Mouse (Mus musculus) myocyte (in vitro differentiated cells): ENCODE results near the gene Sowahb. TPM values are rescaled to one million over a fixed set of nuclear protein-coding genes. Genes with fewer than 3 reads are reported as not detected.

ENCODE experiments used
- H3K27me3 ChIP-seq: one replicate; pipeline ENCODE4 v1.6.1; 2011; ENCODE audit not compliant: control insufficient read depth, insufficient read depth, insufficient read length
- H3K36me3 ChIP-seq: one replicate; pipeline ENCODE4 v1.6.1; 2011; ENCODE audit not compliant: control insufficient read depth, insufficient read depth
- H3K4me2 ChIP-seq: one replicate; pipeline ENCODE4 v1.6.1; 2011; ENCODE audit warnings: low read depth, control low read depth
- H3K4me3 ChIP-seq: one replicate; pipeline ENCODE4 v1.5.1; 2011; ENCODE audit warnings: mild to moderate bottlenecking, control low read depth, moderate library complexity
- H3K79me2 ChIP-seq: one replicate; pipeline ENCODE4 v1.6.1; 2011; ENCODE audit not compliant: control insufficient read depth, insufficient read depth
- H3ac ChIP-seq: one replicate; pipeline ENCODE4 v1.6.1; 2011; ENCODE audit not compliant: control insufficient read depth, insufficient read length
- CEBPB ChIP-seq: IDR thresholded peaks from 2 replicates; pipeline ENCODE4 v1.6.1; 2011; ENCODE audit warnings: mild to moderate bottlenecking, moderate library complexity; ENCODE audit not compliant: poor library complexity, insufficient read depth, severe bottlenecking
- E2F4 ChIP-seq: IDR thresholded peaks from one replicate; pipeline ENCODE4 v1.6.1; 2011; ENCODE audit warnings: mild to moderate bottlenecking, control low read depth, moderate library complexity; ENCODE audit not compliant: insufficient read depth
- MAX ChIP-seq: IDR thresholded peaks from one replicate; pipeline ENCODE4 v1.6.1; 2011; ENCODE audit warnings: low read depth, mild to moderate bottlenecking, control low read depth
- MYOD1 ChIP-seq, 3 experiments: IDR thresholded peaks; one replicate each; pipeline ENCODE4 v1.6.1; 2011; ENCODE audit warnings: control low read depth in 2 of 3, low read depth in 2 of 3, mild to moderate bottlenecking in 2 of 3, moderate library complexity in 1 of 3; ENCODE audit not compliant: insufficient read length in 2 of 3, control insufficient read depth in 1 of 3
- MYOG ChIP-seq, 3 experiments: IDR thresholded peaks; one replicate each; pipeline ENCODE4 v1.6.1; 2011; ENCODE audit warnings: control low read depth in 2 of 3, low read depth in 2 of 3, mild to moderate bottlenecking in 2 of 3; ENCODE audit not compliant: insufficient read length in 2 of 3, control insufficient read depth in 1 of 3, insufficient read depth in 1 of 3
- POLR2A ChIP-seq: IDR thresholded peaks from one replicate; pipeline ENCODE4 v1.6.1; 2011; ENCODE audit warnings: low read depth, mild to moderate bottlenecking, control low read depth, moderate library complexity; ENCODE audit not compliant: insufficient read length
- POLR2AphosphoS2 ChIP-seq: IDR thresholded peaks from one replicate; pipeline ENCODE4 v1.6.1; 2011; ENCODE audit warnings: low read depth, control low read depth; ENCODE audit not compliant: insufficient read length
- REST ChIP-seq: IDR thresholded peaks from one replicate; pipeline ENCODE4 v1.6.1; 2011; ENCODE audit warnings: mild to moderate bottlenecking, control low read depth, moderate library complexity; ENCODE audit not compliant: insufficient read depth, insufficient read length
- SRF ChIP-seq: IDR thresholded peaks from one replicate; pipeline ENCODE4 v1.6.1; 2011; ENCODE audit warnings: low read depth; ENCODE audit not compliant: control insufficient read depth, insufficient read length
- TCF12 ChIP-seq: IDR thresholded peaks from one replicate; pipeline ENCODE4 v1.6.1; 2011; ENCODE audit warnings: mild to moderate bottlenecking, control low read depth; ENCODE audit not compliant: poor library complexity, insufficient read depth, severe bottlenecking
- TCF3 ChIP-seq: IDR thresholded peaks from one replicate; pipeline ENCODE4 v1.6.1; 2011; ENCODE audit warnings: low read depth, control low read depth; ENCODE audit not compliant: insufficient read length
- USF1 ChIP-seq: IDR thresholded peaks from one replicate; pipeline ENCODE4 v1.6.1; 2011; ENCODE audit warnings: low read depth, mild to moderate bottlenecking, control low read depth, moderate library complexity
- polyA plus RNA-seq: library from polyadenylated mRNA; unstranded; fragments of >200 nt; fragmentation: generic; extraction: Trizol; gene quantifications from one replicate; pipeline ENCODE4 v1.2.1, GENCODE M21; 2012; ENCODE audit warnings: missing spikeins

Gene Sowahb
- polyA plus RNA-seq, 1 experiment, result not detected

DNA sequence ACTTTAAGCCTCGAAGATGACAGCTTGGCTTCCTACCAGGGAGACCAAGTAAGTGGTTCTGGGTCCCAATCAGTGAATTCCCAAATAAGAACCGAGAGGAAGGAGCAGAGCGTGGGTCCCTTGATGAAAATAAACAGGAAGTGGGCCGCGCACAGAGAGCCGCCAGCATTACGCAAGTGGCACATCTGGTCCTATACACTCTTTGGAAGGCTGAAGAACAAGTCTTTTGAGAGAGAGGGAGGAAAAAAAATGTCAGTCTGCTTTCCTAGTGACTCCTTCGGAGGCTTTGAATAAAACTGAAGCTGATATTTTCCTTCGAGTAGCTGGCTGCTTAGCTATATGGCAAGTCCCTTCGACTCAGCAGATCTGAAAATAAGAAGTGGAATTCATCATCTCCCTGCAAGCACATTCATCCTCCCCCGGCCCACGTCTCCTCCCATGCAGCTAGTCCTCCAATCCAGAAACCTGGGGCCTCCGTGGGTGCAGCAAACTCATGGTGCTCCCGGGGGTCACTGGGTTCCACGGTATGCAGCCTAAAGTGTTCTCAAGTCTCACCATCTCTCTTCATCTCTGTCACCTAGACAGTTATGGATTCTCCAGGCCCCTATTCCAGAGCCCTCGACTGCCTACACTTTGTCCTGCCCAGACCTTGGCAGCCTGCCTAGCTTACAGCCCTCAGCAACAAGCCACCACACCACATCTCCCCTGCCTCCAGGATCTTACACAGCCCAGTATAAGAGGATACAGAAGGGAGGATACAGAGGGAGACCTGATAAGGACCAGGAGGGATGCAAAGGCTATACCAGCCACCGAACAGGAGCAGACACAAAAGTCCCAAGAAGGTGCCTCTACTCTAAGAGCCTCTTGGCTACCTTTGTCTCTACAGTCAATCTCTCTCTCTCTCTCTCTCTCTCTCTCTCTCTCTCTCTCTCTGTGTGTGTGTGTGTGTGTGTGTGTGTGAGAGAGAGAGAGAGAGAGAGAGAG lies 43.8 kb downstream of the Sowahb start:
- Histone ChIP-seq H3K27me3 (no peaks in the 10 kb centered on the region), H3K79me2 (no peaks in the 10 kb centered on the region), H3K4me3 (no peak overlapping the region), H3K36me3 (no peaks in the 10 kb centered on the region), H3ac (no peak overlapping the region), H3K4me2 (no peak overlapping the region)
- no peak for TF ChIP-seq E2F4
- TF ChIP-seq TCF12, result no peak
- TF ChIP-seq REST, result no peak
- TF ChIP-seq POLR2AphosphoS2, result no peak
- no peak for TF ChIP-seq MAX
- TF ChIP-seq SRF, result no peak
- TF ChIP-seq TCF3, result no peak
- TF ChIP-seq MYOD1 (IDR thresholded peaks at IDR 0.05; ENCODE audit: control insufficient read depth in 1 of 3, insufficient read length in 2 of 3, low read depth in 2 of 3), result no peak
- no peak for TF ChIP-seq CEBPB
- no peak for TF ChIP-seq USF1
- no peak for TF ChIP-seq MYOG (IDR thresholded peaks at IDR 0.05; ENCODE audit: control insufficient read depth in 1 of 3, insufficient read depth in 1 of 3, insufficient read length in 2 of 3, low read depth in 2 of 3)

DNA sequence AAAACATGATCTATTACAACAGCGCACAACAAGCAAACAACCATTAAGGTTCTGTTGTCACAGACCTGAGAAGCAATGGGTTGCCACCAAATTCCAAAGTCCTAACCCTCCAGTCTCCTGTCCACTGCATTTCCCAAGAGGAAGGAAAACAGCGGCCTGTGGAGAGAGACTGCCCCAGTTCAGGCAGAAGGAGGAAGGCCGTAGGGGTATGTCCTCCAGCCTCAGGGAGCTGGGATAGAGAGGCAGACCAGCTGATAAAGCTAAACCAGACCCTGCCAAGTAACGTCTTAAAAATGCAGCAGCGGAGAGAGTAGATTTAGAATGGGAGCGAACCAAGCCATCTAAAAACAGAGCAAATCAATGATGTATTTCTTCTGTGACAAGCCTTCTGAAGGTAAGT lies 44.8 kb downstream of the Sowahb start:
- no peak overlapping the region for H3ac ChIP-seq
- no peak overlapping the region for H3K4me2 ChIP-seq
- H3K79me2 ChIP-seq, result no peaks in the 10 kb centered on the region
- no peaks in the 10 kb centered on the region for H3K36me3 ChIP-seq
- H3K4me3 ChIP-seq, result no peak overlapping the region
- TF ChIP-seq TCF12 (no peak), POLR2AphosphoS2 (no peak), POLR2A (no peak), MYOG (IDR thresholded peaks at IDR 0.05; ENCODE audit: control insufficient read depth in 1 of 3, insufficient read depth in 1 of 3, insufficient read length in 2 of 3, low read depth in 2 of 3) (no peak), MYOD1 (IDR thresholded peaks at IDR 0.05; ENCODE audit: control insufficient read depth in 1 of 3, insufficient read length in 2 of 3, low read depth in 2 of 3) (no peak), USF1 (no peak), TCF3 (no peak), CEBPB (no peak), E2F4 (no peak), SRF (no peak), MAX (no peak), REST (no peak)
- H3K27me3 ChIP-seq, result no peaks in the 10 kb centered on the region

DNA sequence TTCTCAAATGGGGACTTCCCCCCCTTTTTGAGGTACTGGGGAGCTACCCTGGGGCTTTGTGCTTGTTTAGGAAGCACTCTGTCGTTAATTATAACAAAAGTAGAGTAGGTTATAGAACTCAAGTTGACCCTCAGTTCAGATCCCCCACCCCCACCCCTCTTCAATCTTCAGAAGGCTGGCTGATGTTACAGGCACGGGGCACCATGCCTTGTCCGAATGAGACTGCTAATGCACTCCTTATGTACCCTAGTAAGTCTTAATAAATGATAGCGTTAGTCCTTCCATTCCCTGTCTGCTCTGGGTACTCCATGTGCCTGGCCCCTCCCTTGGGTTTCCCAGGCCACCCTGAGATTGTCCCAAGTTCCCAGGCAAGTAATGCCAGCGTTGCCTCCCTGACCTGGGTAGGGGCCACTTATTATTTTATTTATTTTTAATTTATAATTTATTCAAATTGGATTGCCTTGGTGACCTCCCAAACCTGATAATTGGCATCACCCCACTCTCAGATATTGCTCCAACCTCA lies 46.3 kb downstream of the Sowahb start:
- Histone ChIP-seq H3K4me3 (no peak overlapping the region), H3K27me3 (no peaks in the 10 kb centered on the region), H3ac (no peak overlapping the region), H3K36me3 (no peaks in the 10 kb centered on the region), H3K79me2 (no peaks in the 10 kb centered on the region), H3K4me2 (peak overlapping the region; percentile 31)
- TF ChIP-seq TCF3 (no peak), SRF (no peak), MYOD1 (IDR thresholded peaks at IDR 0.05; ENCODE audit: control insufficient read depth in 1 of 3, insufficient read length in 2 of 3, low read depth in 2 of 3) (no peak), MAX (no peak), REST (no peak), MYOG (IDR thresholded peaks at IDR 0.05; ENCODE audit: control insufficient read depth in 1 of 3, insufficient read depth in 1 of 3, insufficient read length in 2 of 3, low read depth in 2 of 3) (no peak), E2F4 (no peak), CEBPB (no peak), USF1 (no peak)

DNA sequence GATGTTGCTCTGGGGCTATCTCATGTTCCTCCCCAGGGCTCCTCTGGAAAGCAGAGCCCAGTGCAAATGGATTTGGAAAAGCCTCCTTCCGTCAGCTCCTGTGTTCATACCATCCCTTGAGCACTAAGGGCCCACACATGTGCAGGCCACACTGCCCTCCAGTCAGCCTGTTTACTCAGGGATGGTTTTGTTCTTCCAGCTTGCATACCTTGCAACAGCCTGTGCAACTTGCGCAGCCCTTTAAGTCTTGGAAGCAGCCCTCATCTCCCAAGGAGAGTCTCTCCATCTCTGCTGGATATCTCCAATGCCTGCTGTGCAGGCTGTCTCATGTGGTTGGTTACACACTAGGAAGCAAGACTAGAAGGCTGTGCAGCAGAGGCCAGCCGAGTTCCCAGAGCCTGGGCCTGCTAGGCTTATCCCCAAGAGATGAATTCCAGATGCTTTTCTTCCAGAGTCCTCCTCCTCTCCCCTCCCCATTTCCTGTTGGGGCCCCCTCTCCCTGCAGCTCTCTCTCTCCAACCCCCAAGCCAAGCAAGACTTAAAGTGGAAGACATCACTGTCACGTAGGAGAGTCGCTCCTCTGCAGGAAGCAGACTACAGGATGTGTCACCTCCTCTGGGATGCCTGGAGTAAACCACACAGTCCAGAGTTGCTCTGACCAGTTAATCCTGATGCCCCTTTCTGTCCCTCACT lies 47.2 kb downstream of the Sowahb start:
- Histone ChIP-seq H3K4me2 (peak overlapping the region; percentile 31), H3K4me3 (no peak overlapping the region), H3ac (no peak overlapping the region), H3K36me3 (no peaks in the 10 kb centered on the region), H3K79me2 (no peaks in the 10 kb centered on the region), H3K27me3 (no peaks in the 10 kb centered on the region)
- no peak for TF ChIP-seq MYOG (IDR thresholded peaks at IDR 0.05; ENCODE audit: control insufficient read depth in 1 of 3, insufficient read depth in 1 of 3, insufficient read length in 2 of 3, low read depth in 2 of 3)
